Mouse (Mus musculus): ENCODE measurements at regions not wholly inside any gene's neighbourhood (a gene's known extent, or its start where the extent isn't known, plus 50 kb on each side); places are given as distances from the start of the nearest gene placed in this dataset.

DNA sequence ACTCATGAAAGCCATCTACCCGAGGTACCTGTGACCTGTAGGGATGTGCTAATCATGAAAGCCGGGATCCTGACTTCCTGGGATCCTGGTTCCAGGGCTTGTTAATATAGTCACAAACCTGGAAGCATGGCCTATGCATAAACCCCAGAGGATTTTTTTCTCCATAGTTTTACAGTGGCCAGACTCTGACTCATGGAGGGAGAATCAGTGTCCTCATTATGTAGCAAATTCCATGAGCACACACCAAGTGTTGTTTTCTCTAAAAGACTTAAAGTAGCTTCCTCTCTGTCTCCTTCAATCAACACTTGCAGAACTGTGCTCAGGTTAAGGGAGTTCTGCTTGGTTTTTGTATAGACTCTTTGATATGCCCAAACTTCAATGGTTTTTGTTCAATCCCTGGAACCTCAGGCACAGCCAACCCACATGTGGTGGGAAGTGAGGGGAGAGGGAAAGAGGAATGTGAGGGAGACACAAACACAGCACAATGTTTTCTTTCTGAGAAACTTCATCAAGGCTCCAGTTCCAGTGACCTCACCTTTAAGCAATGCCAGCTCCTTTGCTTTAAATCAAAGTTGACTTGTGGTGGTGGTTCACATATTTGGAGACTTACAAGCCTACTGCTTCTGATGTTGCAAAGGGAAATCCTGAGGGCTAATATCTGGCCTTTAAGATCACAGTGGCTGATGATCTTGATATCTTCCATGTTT lies 488.6 kb upstream of the Pappa start:
- WGBS: 94% methylated on average over 2 of the region's 2 CpGs
- Histone ChIP-seq H3K27ac (ENCODE audit: low read depth, low read length) (no peak overlapping the region), H3K4me1 (ENCODE audit: insufficient read depth, low read length) (no peaks in the 10 kb centered on the region), H3K9ac (replicated peaks; ENCODE audit: low read length, poor library complexity, severe bottlenecking) (no peak overlapping the region), H3K27me3 (ENCODE audit: insufficient read depth, low read length) (no peaks in the 10 kb centered on the region), H3K4me2 (ENCODE audit: low read depth, low read length, poor library complexity, severe bottlenecking) (no peak overlapping the region), H3K36me3 (ENCODE audit: insufficient read depth, low read length) (no peaks in the 10 kb centered on the region), H3K4me3 (ENCODE audit: low read depth, low read length) (no peak overlapping the region), H3K9me3 (ENCODE audit: low read length) (no peaks in the 10 kb centered on the region)
- ATAC-seq (ENCODE audit: low FRiP score) (no peak), DNase-seq (ENCODE audit: low spot score) (no peak)
- TF ChIP-seq CTCF (IDR thresholded peaks at IDR 0.05): no peak

DNA sequence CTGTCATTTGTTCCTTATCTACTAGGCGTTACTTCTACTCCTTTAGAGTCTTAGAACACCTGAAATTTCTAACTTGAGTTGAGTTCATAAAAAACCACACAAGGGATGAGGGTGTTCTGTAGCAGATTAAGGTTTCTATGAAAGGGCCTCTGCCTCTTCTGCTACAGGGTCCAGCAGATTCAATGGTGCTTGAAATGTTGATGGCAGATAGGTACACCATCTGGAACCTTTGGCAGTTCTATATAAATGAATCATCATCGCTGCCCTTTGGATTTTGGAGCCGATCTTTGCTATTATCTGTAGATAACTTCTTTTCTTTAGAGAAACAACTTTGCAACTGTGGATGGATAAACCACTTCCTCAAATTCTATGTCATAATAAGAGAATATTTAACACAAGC lies 483.9 kb upstream of the Pappa start:
- Histone ChIP-seq H3K9me3 (ENCODE audit: low read length) (no peaks in the 10 kb centered on the region), H3K36me3 (ENCODE audit: insufficient read depth, low read length) (no peaks in the 10 kb centered on the region), H3K4me2 (ENCODE audit: low read depth, low read length, poor library complexity, severe bottlenecking) (no peak overlapping the region), H3K27ac (ENCODE audit: low read depth, low read length) (no peak overlapping the region), H3K27me3 (ENCODE audit: insufficient read depth, low read length) (no peaks in the 10 kb centered on the region), H3K4me3 (ENCODE audit: low read depth, low read length) (no peak overlapping the region), H3K9ac (replicated peaks; ENCODE audit: low read length, poor library complexity, severe bottlenecking) (no peak overlapping the region), H3K4me1 (ENCODE audit: insufficient read depth, low read length) (no peaks in the 10 kb centered on the region)
- no peak for TF ChIP-seq CTCF (IDR thresholded peaks at IDR 0.05)
- ATAC-seq (ENCODE audit: low FRiP score) (no peak), DNase-seq (ENCODE audit: low spot score) (no peak)
- 86% methylated on average over 3 of the region's 3 CpGs for WGBS

DNA sequence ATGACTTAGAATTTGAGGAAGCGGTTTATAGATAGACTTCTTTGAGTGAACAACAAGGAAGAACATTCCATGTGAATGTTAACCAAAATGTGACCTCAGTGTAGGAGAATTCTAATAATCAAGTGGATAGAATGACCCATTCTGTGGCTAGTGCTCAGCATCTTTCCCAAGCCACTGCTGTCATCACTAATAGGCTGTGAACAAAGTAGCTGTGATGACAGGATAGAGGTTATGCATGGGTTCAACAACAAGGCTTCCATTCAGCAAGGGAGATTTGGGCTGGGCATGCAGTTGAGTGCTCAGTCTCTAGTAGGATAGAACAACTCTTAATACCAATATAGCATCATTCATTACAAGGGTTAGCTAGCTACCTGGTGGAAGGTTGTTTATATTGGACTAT lies 483.0 kb upstream of the Pappa start:
- TF ChIP-seq CTCF (IDR thresholded peaks at IDR 0.05): no peak
- WGBS: 83% methylated on average over 1 of the region's 1 CpGs
- no peak overlapping the region for H3K4me2 ChIP-seq (ENCODE audit: low read depth, low read length, poor library complexity, severe bottlenecking)
- no peak overlapping the region for H3K27ac ChIP-seq (ENCODE audit: low read depth, low read length)
- no peaks in the 10 kb centered on the region for H3K9me3 ChIP-seq (ENCODE audit: low read length)
- H3K4me3 ChIP-seq (ENCODE audit: low read depth, low read length): no peak overlapping the region
- H3K9ac ChIP-seq (replicated peaks; ENCODE audit: low read length, poor library complexity, severe bottlenecking): no peak overlapping the region
- DNase-seq (ENCODE audit: low spot score) (no peak), ATAC-seq (ENCODE audit: low FRiP score) (no peak)
- no peaks in the 10 kb centered on the region for H3K4me1 ChIP-seq (ENCODE audit: insufficient read depth, low read length)
- no peaks in the 10 kb centered on the region for H3K36me3 ChIP-seq (ENCODE audit: insufficient read depth, low read length)
- no peaks in the 10 kb centered on the region for H3K27me3 ChIP-seq (ENCODE audit: insufficient read depth, low read length)

DNA sequence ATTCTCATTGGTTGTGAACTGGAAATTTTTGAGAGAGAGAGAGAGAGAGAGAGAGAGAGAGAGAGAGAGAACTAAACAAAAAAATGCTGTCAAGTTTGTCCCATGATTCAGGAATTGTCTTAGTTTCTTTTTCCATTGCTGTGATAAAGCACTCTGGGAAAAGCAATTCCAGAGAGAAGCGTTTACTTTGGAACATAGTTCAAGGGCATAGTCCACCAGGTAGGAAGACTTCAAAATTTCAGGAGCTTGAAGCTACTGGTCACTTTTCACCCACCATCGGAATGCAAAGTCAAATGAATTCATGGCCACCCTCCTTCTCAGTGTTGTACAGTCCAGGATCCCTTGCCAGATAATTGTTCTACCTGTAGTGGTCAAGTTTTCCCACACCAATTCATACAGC lies 478.8 kb upstream of the Pappa start:
- 94% methylated on average over 2 of the region's 2 CpGs for WGBS
- no peak for ATAC-seq (ENCODE audit: low FRiP score)

DNA sequence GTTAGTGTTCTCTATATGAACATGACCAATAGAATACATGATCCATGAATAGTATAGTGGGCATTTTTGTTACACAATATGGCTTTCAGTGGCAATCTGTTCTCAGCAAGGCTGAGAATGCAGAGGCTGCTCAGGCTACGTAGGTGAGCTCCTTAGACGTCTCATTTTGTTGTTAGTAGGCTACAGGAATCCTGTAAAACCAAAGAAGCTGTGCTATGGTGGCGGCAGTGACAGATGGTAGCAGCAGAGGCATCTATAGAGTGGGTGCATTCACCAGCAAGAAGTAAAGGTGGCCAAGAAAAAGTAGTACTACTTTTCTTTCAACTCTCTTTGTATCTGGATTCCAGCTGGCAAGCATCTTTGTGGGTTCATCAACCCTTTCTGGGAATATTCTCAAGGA lies 469.8 kb upstream of the Pappa start:
- Histone ChIP-seq H3K9me3 (ENCODE audit: low read length) (no peaks in the 10 kb centered on the region), H3K9ac (replicated peaks; ENCODE audit: low read length, poor library complexity, severe bottlenecking) (no peak overlapping the region), H3K27ac (ENCODE audit: low read depth, low read length) (no peak overlapping the region), H3K4me1 (ENCODE audit: insufficient read depth, low read length) (no peaks in the 10 kb centered on the region), H3K4me3 (ENCODE audit: low read depth, low read length) (no peak overlapping the region), H3K36me3 (ENCODE audit: insufficient read depth, low read length) (no peaks in the 10 kb centered on the region), H3K27me3 (ENCODE audit: insufficient read depth, low read length) (no peaks in the 10 kb centered on the region), H3K4me2 (ENCODE audit: low read depth, low read length, poor library complexity, severe bottlenecking) (no peak overlapping the region)
- ATAC-seq (ENCODE audit: low FRiP score): no peak
- WGBS: 84% methylated on average over 3 of the region's 3 CpGs
- DNase-seq (ENCODE audit: low spot score): no peak
- no peak for TF ChIP-seq CTCF (IDR thresholded peaks at IDR 0.05)

More for the DNA sequence above, 478.8 kb upstream of the Pappa start:
- Histone ChIP-seq H3K36me3 (ENCODE audit: insufficient read depth, low read length) (no peaks in the 10 kb centered on the region), H3K4me1 (ENCODE audit: insufficient read depth, low read length) (no peaks in the 10 kb centered on the region), H3K9ac (replicated peaks; ENCODE audit: low read length, poor library complexity, severe bottlenecking) (no peak overlapping the region), H3K27me3 (ENCODE audit: insufficient read depth, low read length) (no peaks in the 10 kb centered on the region), H3K9me3 (ENCODE audit: low read length) (no peaks in the 10 kb centered on the region), H3K4me3 (ENCODE audit: low read depth, low read length) (no peak overlapping the region), H3K4me2 (ENCODE audit: low read depth, low read length, poor library complexity, severe bottlenecking) (no peak overlapping the region), H3K27ac (ENCODE audit: low read depth, low read length) (no peak overlapping the region)
- no peak for TF ChIP-seq CTCF (IDR thresholded peaks at IDR 0.05)
- no peak for DNase-seq (ENCODE audit: low spot score)

DNA sequence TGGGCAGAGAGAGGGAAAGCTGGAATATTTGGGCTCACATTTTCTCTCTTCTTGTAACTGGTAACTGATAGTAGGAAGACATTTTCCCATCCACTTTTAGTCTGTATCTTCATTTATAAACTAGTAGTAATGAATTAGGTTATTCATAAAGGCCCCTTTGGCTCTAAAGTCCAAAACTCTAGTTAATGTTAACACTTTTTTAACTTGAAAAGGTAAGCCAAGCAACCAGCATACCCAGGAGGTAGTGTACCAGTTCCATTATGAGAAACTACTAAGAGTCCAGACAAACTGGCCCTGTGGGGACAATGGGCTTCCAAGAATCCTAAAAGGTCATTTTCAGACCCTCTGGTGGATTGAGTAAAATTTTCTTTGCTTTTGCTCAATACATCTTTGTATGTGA lies 468.4 kb upstream of the Pappa start:
- TF ChIP-seq CTCF (IDR thresholded peaks at IDR 0.05): no peak
- Histone ChIP-seq H3K27me3 (ENCODE audit: insufficient read depth, low read length) (no peaks in the 10 kb centered on the region), H3K4me1 (ENCODE audit: insufficient read depth, low read length) (no peaks in the 10 kb centered on the region), H3K4me3 (ENCODE audit: low read depth, low read length) (no peak overlapping the region), H3K27ac (ENCODE audit: low read depth, low read length) (no peak overlapping the region), H3K9ac (replicated peaks; ENCODE audit: low read length, poor library complexity, severe bottlenecking) (no peak overlapping the region), H3K4me2 (ENCODE audit: low read depth, low read length, poor library complexity, severe bottlenecking) (no peak overlapping the region), H3K36me3 (ENCODE audit: insufficient read depth, low read length) (no peaks in the 10 kb centered on the region), H3K9me3 (ENCODE audit: low read length) (no peaks in the 10 kb centered on the region)
- DNase-seq (ENCODE audit: low spot score): no peak
- no peak for ATAC-seq (ENCODE audit: low FRiP score)
